Mouse (Mus musculus) heart, embryonic 12.5 days (tissue): ENCODE data around the gene Tspo. TPM values are rescaled to one million over a fixed set of nuclear protein-coding genes. Genes with fewer than 3 reads are reported as not detected.

Experiments used
- ATAC-seq: fragments of 200-750 bp; cut with Nextera tagmentation; 2 replicates; pipeline ENCODE4 v1.8.0; 2017; ENCODE audit warnings: moderate TSS enrichment, moderate library complexity; ENCODE audit not compliant: insufficient number of reproducible peaks, low FRiP score
- H3K27ac ChIP-seq: fragments of 300-500 bp; sonication (generic); 2 replicates; pipeline ENCODE4 v1.5.1; 2016; ENCODE audit warnings: mild to moderate bottlenecking, moderate library complexity; ENCODE audit not compliant: poor library complexity, severe bottlenecking
- H3K27me3 ChIP-seq: fragments of 300-500 bp; sonication (generic); replicated peaks from 2 replicates; pipeline ENCODE4 v1.6.1; 2016; ENCODE audit warnings: mild to moderate bottlenecking, moderate library complexity
- H3K36me3 ChIP-seq: fragments of 300-500 bp; sonication (generic); 2 replicates; pipeline ENCODE4 v1.6.1; 2016; ENCODE audit warnings: mild to moderate bottlenecking, moderate library complexity
- H3K4me1 ChIP-seq: fragments of 300-500 bp; sonication (generic); replicated peaks from 2 replicates; pipeline ENCODE4 v1.6.1; 2016; ENCODE audit warnings: mild to moderate bottlenecking
- H3K4me2 ChIP-seq: fragments of 300-500 bp; sonication (generic); 2 replicates; pipeline ENCODE4 v1.6.1; 2016; ENCODE audit warnings: mild to moderate bottlenecking, moderate library complexity
- H3K4me3 ChIP-seq: fragments of 300-500 bp; sonication (generic); 2 replicates; pipeline ENCODE4 v1.5.1; 2016; ENCODE audit warnings: mild to moderate bottlenecking
- H3K9ac ChIP-seq: fragments of 300-500 bp; sonication (generic); 2 replicates; pipeline ENCODE4 v1.6.1; 2016; ENCODE audit warnings: mild to moderate bottlenecking, moderate library complexity
- H3K9me3 ChIP-seq: fragments of 300-500 bp; sonication (generic); replicated peaks from 2 replicates; pipeline ENCODE4 v1.6.1; 2016; ENCODE audit warnings: mild to moderate bottlenecking, moderate library complexity
- WGBS: fragments of 180-500 bp; shearing (Covaris S2); methylation state at CpG from one replicate; pipeline ENCODE4 v1.1.7; 2016; 5-methylcytosine and 5-hydroxymethylcytosine counted together
- polyA plus RNA-seq: library from polyadenylated mRNA; unstranded; fragments of >200 nt; fragmentation: Nextera tagmentation; extraction: Ambion mirVana; gene quantifications from 2 replicates; pipeline ENCODE4 v1.2.1, GENCODE M21; 2016

Tspo gene
- polyA plus RNA-seq, 1 experiment from 2014 or later, result 125 TPM

- no peak overlapping the region for H3K4me3 ChIP-seq
- no peak overlapping the region for H3K4me2 ChIP-seq
- no peak overlapping the region for H3K9ac ChIP-seq
- peaks cover 97% of the 10 kb centered on the region for H3K36me3 ChIP-seq
- no peaks in the 10 kb centered on the region for H3K9me3 ChIP-seq
- no peak overlapping the region for H3K27ac ChIP-seq
- no peaks in the 10 kb centered on the region for H3K27me3 ChIP-seq
- no peak for ATAC-seq
- WGBS, result 95% methylated on average over 7 of the region's 7 CpGs
- peaks cover 6% of the 10 kb centered on the region for H3K4me1 ChIP-seq
Observed at GRCm38 (mm10) chr15:83546029-83546428, 17.4 kb upstream of the Tspo start.

GRCm38 (mm10) chr15:83547144-83547543 lies 16.2 kb upstream of the Tspo start:
- WGBS, result 89% methylated on average over 8 of the region's 8 CpGs
- Histone ChIP-seq H3K27ac (no peak overlapping the region), H3K27me3 (no peaks in the 10 kb centered on the region), H3K9me3 (no peaks in the 10 kb centered on the region), H3K4me2 (no peak overlapping the region), H3K9ac (no peak overlapping the region), H3K36me3 (peaks cover 95% of the 10 kb centered on the region), H3K4me1 (no peaks in the 10 kb centered on the region), H3K4me3 (no peak overlapping the region)
- ATAC-seq, result no peak

- H3K4me2 ChIP-seq, result no peak overlapping the region
- no peaks in the 10 kb centered on the region for H3K9me3 ChIP-seq
- no peak overlapping the region for H3K27ac ChIP-seq
- peaks cover 6% of the 10 kb centered on the region for H3K4me1 ChIP-seq
- H3K9ac ChIP-seq, result no peak overlapping the region
- no peaks in the 10 kb centered on the region for H3K27me3 ChIP-seq
- H3K4me3 ChIP-seq, result no peak overlapping the region
- WGBS, result 81% methylated on average over 2 of the region's 2 CpGs
- peaks cover 79% of the 10 kb centered on the region for H3K36me3 ChIP-seq
- ATAC-seq, result no peak
Observed at GRCm38 (mm10) chr15:83550137-83550536, 13.3 kb upstream of the Tspo start.

- no peak overlapping the region for H3K9ac ChIP-seq
- no peaks in the 10 kb centered on the region for H3K9me3 ChIP-seq
- no peaks in the 10 kb centered on the region for H3K27me3 ChIP-seq
- H3K4me1 ChIP-seq, result peaks cover 9% of the 10 kb centered on the region
- no peak overlapping the region for H3K27ac ChIP-seq
- H3K4me3 ChIP-seq, result no peak overlapping the region
- ATAC-seq, result no peak
- no peak overlapping the region for H3K4me2 ChIP-seq
- H3K36me3 ChIP-seq, result peaks cover 42% of the 10 kb centered on the region
Observed at GRCm38 (mm10) chr15:83553831-83554230, 9.6 kb upstream of the Tspo start.

- peak; percentile 92 for ATAC-seq
- H3K36me3 ChIP-seq, result peaks cover 27% of the 10 kb centered on the region
- H3K4me1 ChIP-seq, result peaks cover 9% of the 10 kb centered on the region
- WGBS, result under 1% methylated on average over 74 of the region's 74 CpGs
- H3K4me3 ChIP-seq, result peak overlapping the region; percentile 71
- H3K27ac ChIP-seq, result peak overlapping the region; percentile 90
- no peaks in the 10 kb centered on the region for H3K27me3 ChIP-seq
- H3K9ac ChIP-seq, result peak overlapping the region; percentile 90
- peak overlapping the region; percentile 90 for H3K4me2 ChIP-seq
- H3K9me3 ChIP-seq, result no peaks in the 10 kb centered on the region
Observed at GRCm38 (mm10) chr15:83555161-83555974, 8.0 kb upstream of the Tspo start.

- Histone ChIP-seq H3K4me3 (no peak overlapping the region), H3K9me3 (no peaks in the 10 kb centered on the region), H3K4me1 (peaks cover 29% of the 10 kb centered on the region), H3K27ac (no peak overlapping the region), H3K4me2 (no peak overlapping the region), H3K9ac (no peak overlapping the region), H3K27me3 (no peaks in the 10 kb centered on the region), H3K36me3 (no peaks in the 10 kb centered on the region)
- 48% methylated on average over 5 of the region's 5 CpGs for WGBS
- ATAC-seq, result no peak
Observed at GRCm38 (mm10) chr15:83560941-83561477, 2.4 kb upstream of the Tspo start.

GRCm38 (mm10) chr15:83562626-83563270 lies 644 bp upstream of the Tspo start:
- Histone ChIP-seq H3K9ac (peak overlapping the region; percentile 89; the same call in 1 of the 2 replicates), H3K4me2 (peak overlapping the region; percentile 99), H3K4me3 (peak overlapping the region; percentile 67), H3K36me3 (no peaks in the 10 kb centered on the region), H3K4me1 (peaks cover 28% of the 10 kb centered on the region), H3K27me3 (no peaks in the 10 kb centered on the region), H3K27ac (no peak overlapping the region; the same call in 1 of the 2 replicates), H3K9me3 (no peaks in the 10 kb centered on the region)
- 38% methylated on average over 15 of the region's 15 CpGs for WGBS
- ATAC-seq, result peak; percentile 64; the same call in 1 of the 2 replicates

- WGBS, result 2% methylated on average over 27 of the region's 27 CpGs
- H3K27ac ChIP-seq, result peak overlapping the region; percentile 71
- H3K4me3 ChIP-seq, result peak overlapping the region; percentile 67
- ATAC-seq, result peak; percentile 41; the same call in 1 of the 2 replicates
- no peaks in the 10 kb centered on the region for H3K36me3 ChIP-seq
- H3K9ac ChIP-seq, result peak overlapping the region; percentile 89
- H3K27me3 ChIP-seq, result no peaks in the 10 kb centered on the region
- H3K4me1 ChIP-seq, result peaks cover 28% of the 10 kb centered on the region
- no peaks in the 10 kb centered on the region for H3K9me3 ChIP-seq
- H3K4me2 ChIP-seq, result peak overlapping the region; percentile 99
Observed at GRCm38 (mm10) chr15:83563857-83564651, 662 bp downstream of the Tspo start.

- peak overlapping the region; percentile 99 for H3K4me2 ChIP-seq
- ATAC-seq, result peak; percentile 88
- WGBS, result 63% methylated on average over 3 of the region's 3 CpGs
- no peaks in the 10 kb centered on the region for H3K36me3 ChIP-seq
- H3K4me1 ChIP-seq, result peaks cover 31% of the 10 kb centered on the region
- H3K27ac ChIP-seq, result 0 out of 2 replicates have a peak overlapping the region, but pooled peaks have one; percentile 18
- no peaks in the 10 kb centered on the region for H3K27me3 ChIP-seq
- no peaks in the 10 kb centered on the region for H3K9me3 ChIP-seq
- H3K4me3 ChIP-seq, result no peak overlapping the region
- no peak overlapping the region for H3K9ac ChIP-seq
Observed at GRCm38 (mm10) chr15:83565434-83565833, 2.0 kb downstream of the Tspo start.

GRCm38 (mm10) chr15:83566006-83566405 lies 2.6 kb downstream of the Tspo start:
- Histone ChIP-seq H3K9me3 (no peaks in the 10 kb centered on the region), H3K4me2 (peak overlapping the region; percentile 99), H3K36me3 (no peaks in the 10 kb centered on the region), H3K27ac (no peak overlapping the region), H3K4me1 (peaks cover 31% of the 10 kb centered on the region), H3K4me3 (no peak overlapping the region), H3K9ac (no peak overlapping the region), H3K27me3 (no peaks in the 10 kb centered on the region)
- ATAC-seq, result no peak
- whole genome bisulfite sequencing, result 74% methylated on average over 5 of the region's 5 CpGs
